11 mouse cellular contexts compared by ENCODE assay signal in genomic region chr4:32826925-32827324, GRCm38 (mm10). TPM values are rescaled to one million over a fixed set of nuclear protein-coding genes. Genes with fewer than 3 reads are reported as not detected.
DNase-seq lines count a peak whose midpoint lies in the region; ATAC-seq and TF ChIP-seq lines count a peak whose summit lies in the region.
"Had no signal": no experiment of that assay in that cellular context is flagged by ENCODE, and none has a peak within 500 bp of the region (broad histone marks: within the 10 kb centered on the region; RNA-seq: fewer than 3 reads in every experiment).

No protein-coding gene starts in this region.

- H3K4me3 ChIP-seq in neural tube, embryonic 14.5 days (ENCODE audit: low read depth, low read length) = no peak overlapping the region
- H3K4me3 ChIP-seq in neural tube, embryonic 15.5 days (replicated peaks) = no peak overlapping the region
- no peak overlapping the region for H3K4me3 ChIP-seq in intestine, postnatal 0 days (ENCODE audit: low read depth, low read length)
- H3K4me3 ChIP-seq: megakaryocyte, embryonic 14.5 days had no signal

- DNase-seq in gastrocnemius, postnatal 10 days = peak; percentile 55
- no peak for DNase-seq in gastrocnemius, postnatal 4 days (ENCODE audit: low spot score in 2 of 2)
- DNase-seq in neural tube, embryonic 10.5 days (ENCODE audit: extremely low spot score, low spot score) = no peak
- DNase-seq in gastrocnemius, postnatal 14 days = peak; percentile 60
- DNase-seq in lung, postnatal 36 days = no peak
- DNase-seq: adrenal gland, adult 8-10 months had no signal

- no peak for TF ChIP-seq CTCF in intestine, postnatal 0 days (IDR thresholded peaks at IDR 0.05; ENCODE audit: low read depth)

- H3K27ac ChIP-seq in neural tube, embryonic 14.5 days (ENCODE audit: low read depth, low read length) = no peak overlapping the region
- 0 out of 2 replicates have a peak overlapping the region, but pooled peaks have one; percentile 4 for H3K27ac ChIP-seq in neural tube, embryonic 15.5 days (replicated peaks)
- no peak overlapping the region for H3K27ac ChIP-seq in intestine, postnatal 0 days (ENCODE audit: low read depth, low read length)

- intact Hi-C loops in gastrocnemius, postnatal 14 days (cut with DNase I; ENCODE audit: low total_unique reads) = no loop called here

- no peak overlapping the region for H3K9ac ChIP-seq in neural tube, embryonic 14.5 days (replicated peaks; ENCODE audit: low read depth, low read length)
- H3K9ac ChIP-seq in neural tube, embryonic 15.5 days (replicated peaks) = no peak overlapping the region
- no peak overlapping the region for H3K9ac ChIP-seq in intestine, postnatal 0 days (ENCODE audit: low read depth, low read length)

- H3K36me3 ChIP-seq in neural tube, embryonic 14.5 days (ENCODE audit: control insufficient read depth, insufficient read depth, low read length) = no peaks in the 10 kb centered on the region
- H3K36me3 ChIP-seq in neural tube, embryonic 15.5 days = no peaks in the 10 kb centered on the region
- no peaks in the 10 kb centered on the region for H3K36me3 ChIP-seq in intestine, postnatal 0 days (ENCODE audit: control insufficient read depth, insufficient read depth)

- H3K4me1 ChIP-seq in neural tube, embryonic 14.5 days (ENCODE audit: control insufficient read depth, insufficient read depth, low read length) = no peaks in the 10 kb centered on the region
- peaks cover 11% of the 10 kb centered on the region for H3K4me1 ChIP-seq in neural tube, embryonic 15.5 days
- no peaks in the 10 kb centered on the region for H3K4me1 ChIP-seq in intestine, postnatal 0 days (replicated peaks; ENCODE audit: control insufficient read depth, insufficient read depth, low read length)
- H3K4me1 ChIP-seq: megakaryocyte, embryonic 14.5 days had no signal

- no peaks in the 10 kb centered on the region for H3K27me3 ChIP-seq in neural tube, embryonic 14.5 days (ENCODE audit: control insufficient read depth, insufficient read depth, low read length)
- no peaks in the 10 kb centered on the region for H3K27me3 ChIP-seq in neural tube, embryonic 15.5 days (replicated peaks)
- H3K27me3 ChIP-seq in intestine, postnatal 0 days (replicated peaks; ENCODE audit: control insufficient read depth, insufficient read depth, low read length) = no peaks in the 10 kb centered on the region

- H3K9me3 ChIP-seq in neural tube, embryonic 14.5 days (ENCODE audit: control insufficient read depth, low read length) = no peaks in the 10 kb centered on the region
- H3K9me3 ChIP-seq in neural tube, embryonic 15.5 days (replicated peaks) = no peaks in the 10 kb centered on the region
- no peaks in the 10 kb centered on the region for H3K9me3 ChIP-seq in intestine, postnatal 0 days (ENCODE audit: control insufficient read depth)
- H3K9me3 ChIP-seq: megakaryocyte, embryonic 14.5 days had no signal

- peak; percentile 69; the same call in 1 of the 2 replicates for ATAC-seq in neural tube, embryonic 14.5 days (ENCODE audit: low read depth)
- ATAC-seq in neural tube, embryonic 15.5 days (ENCODE audit: low FRiP score) = peak; percentile 38; the same call in 1 of the 2 replicates
- ATAC-seq in intestine, postnatal 0 days = no peak
- ATAC-seq: CD4-positive, CD25-positive, alpha-beta regulatory T cell, adult 4 months had no signal

- WGBS in neural tube, embryonic 14.5 days = 49% methylated on average over 7 of the region's 7 CpGs
- 46% methylated on average over 7 of the region's 7 CpGs for WGBS in neural tube, embryonic 15.5 days
- 64% methylated on average over 7 of the region's 7 CpGs for WGBS in intestine, postnatal 0 days

- no peak overlapping the region for H3K4me2 ChIP-seq in neural tube, embryonic 14.5 days (ENCODE audit: low read depth, low read length)
- H3K4me2 ChIP-seq in neural tube, embryonic 15.5 days = no peak overlapping the region
- H3K4me2 ChIP-seq in intestine, postnatal 0 days (replicated peaks; ENCODE audit: low read depth) = no peak overlapping the region

RNA-seq across cellular contexts. Expression of gene Lyrm2, which starts 26.9 kb away (rescaled TPM):
- total RNA-seq in gastrocnemius, postnatal 10 days (2021) = 10 to 100 TPM; 29.9 to 38.4 TPM
- 10 to 100 TPM; 39.1 to 39.4 TPM for total RNA-seq in gastrocnemius, postnatal 4 days (2021)
- polyA plus RNA-seq in neural tube, embryonic 14.5 days (2014; fragmentation: Nextera tagmentation; extraction: Ambion mirVana) = 131 and 132 TPM in 2 replicates
- 10 to 100 TPM; 28.6 to 38.6 TPM for total RNA-seq in gastrocnemius, postnatal 14 days (2021)
- 106 and 120 TPM in 2 replicates for polyA plus RNA-seq in neural tube, embryonic 15.5 days (2015; fragmentation: Nextera tagmentation; extraction: Ambion mirVana)
- polyA plus RNA-seq in intestine, postnatal 0 days (2015; fragmentation: Nextera tagmentation; extraction: Ambion mirVana) = 92.4 and 97.8 TPM in 2 replicates

Comparison
In these comparisons a context has a peak if more than half of its experiments do, and no peak if none do; other contexts are left out.
1. DNase-seq: peak in gastrocnemius, postnatal 10 days (single experiment) and gastrocnemius, postnatal 14 days (single experiment); none in gastrocnemius, postnatal 4 days (0 of 2), neural tube, embryonic 10.5 days (single experiment) and lung, postnatal 36 days (single experiment).